Mouse (Mus musculus): ENCODE measurements around the gene Grk2.

Grk2 gene

DNA sequence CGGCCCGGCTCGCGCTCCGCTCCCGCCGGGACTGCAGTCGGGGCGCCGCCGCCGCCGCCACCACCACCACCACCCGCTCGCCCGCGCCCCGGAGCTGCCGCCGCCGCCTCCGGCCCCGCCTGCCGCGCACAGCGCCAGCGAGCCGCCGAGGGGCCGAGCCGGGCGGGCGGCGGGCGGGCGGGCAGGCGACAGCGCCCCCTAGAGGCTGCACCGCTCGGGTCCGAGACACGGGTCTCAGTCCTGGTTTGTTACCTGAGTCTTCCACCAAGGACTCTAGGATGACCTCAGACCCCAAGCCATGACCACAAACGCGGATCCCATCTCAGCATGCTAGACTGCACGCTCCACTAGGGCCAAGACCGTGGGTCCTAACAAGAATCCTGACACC is at the start of gene Grk2:
Grk2 (minus strand) TSS at position 33 of the 388 bp plus-strand sequence.
- DNase-seq: peak; percentile 81

DNA sequence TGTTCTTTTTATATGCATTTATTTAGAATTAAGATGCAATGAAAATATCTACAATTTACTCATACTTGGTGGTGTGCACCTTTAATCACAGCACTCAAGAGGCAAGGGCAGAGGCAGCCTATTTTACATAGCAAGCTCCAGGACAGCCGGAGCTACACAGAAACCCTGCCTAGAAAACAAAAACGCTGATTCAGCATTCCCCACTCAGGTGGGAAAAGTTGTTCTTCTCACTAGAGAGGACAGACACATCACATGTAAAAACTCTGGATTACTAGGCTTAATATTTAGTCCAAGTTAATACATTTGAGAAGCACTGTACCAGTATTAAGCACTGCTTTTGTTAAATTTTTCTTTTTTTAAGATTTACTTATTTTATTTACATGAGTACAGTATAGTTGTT is 43.4 kb upstream of the Grk2 start:
- no peak for DNase-seq

DNA sequence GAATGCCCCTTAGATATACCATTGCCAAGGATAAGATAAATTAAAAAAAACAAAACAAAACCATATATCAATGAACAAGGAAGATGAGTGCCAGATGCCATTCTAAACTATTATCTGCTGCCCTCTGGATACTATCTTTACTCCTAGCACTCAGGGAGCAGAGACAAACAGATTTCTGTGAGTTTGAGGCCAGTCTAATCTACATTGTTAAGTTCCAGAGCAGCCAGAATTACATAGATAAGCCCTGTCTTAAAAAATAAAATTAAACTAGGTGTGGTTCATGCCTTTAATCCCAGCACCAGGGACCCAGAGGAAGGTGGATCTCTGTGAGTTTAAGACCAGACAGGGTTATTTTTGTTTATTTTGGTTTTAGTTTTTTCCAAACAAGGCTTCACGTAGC is 40.5 kb upstream of the Grk2 start:
- DNase-seq: no peak

DNA sequence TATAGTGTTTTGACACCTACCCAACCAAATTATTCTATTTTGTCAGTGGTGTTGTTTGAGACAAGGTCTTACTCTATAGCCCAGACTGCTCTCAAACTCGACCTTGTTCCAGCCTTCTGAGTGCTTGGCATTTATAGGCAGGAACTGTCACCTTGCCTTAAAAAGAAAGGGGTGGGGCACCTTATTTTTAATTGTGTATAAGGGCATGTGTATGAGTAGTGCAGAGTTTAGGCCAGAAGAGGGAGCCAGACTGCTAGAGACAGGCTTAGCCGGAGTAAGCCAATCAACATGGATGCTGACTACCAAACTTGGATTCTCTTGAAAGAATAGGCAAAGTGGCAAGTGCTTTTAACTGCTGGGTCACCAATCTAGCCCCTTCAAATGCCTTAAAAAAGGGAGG is 32.1 kb upstream of the Grk2 start:
- DNase-seq: no peak

DNA sequence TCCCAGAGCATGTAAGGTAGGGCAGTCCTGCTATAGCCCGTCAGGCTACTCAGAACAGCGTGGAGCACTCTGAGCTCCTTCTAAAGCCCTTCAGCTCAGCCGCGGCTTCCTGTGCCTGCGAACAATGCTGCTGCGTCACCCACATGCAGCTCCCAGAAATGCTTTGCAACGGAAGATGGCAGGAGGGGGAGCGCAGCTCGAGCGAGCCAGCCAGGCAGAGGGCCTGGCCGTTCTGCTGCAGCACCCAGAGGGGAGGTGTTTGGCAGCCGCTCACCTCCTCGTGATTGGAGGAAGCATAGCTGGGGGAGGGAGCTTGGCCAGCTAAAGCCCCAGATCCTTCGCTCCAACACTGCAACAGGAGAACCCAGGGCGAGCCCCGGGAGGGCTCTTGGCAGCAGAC is 27.8 kb upstream of the Grk2 start:
- peak; percentile 93 for DNase-seq

DNA sequence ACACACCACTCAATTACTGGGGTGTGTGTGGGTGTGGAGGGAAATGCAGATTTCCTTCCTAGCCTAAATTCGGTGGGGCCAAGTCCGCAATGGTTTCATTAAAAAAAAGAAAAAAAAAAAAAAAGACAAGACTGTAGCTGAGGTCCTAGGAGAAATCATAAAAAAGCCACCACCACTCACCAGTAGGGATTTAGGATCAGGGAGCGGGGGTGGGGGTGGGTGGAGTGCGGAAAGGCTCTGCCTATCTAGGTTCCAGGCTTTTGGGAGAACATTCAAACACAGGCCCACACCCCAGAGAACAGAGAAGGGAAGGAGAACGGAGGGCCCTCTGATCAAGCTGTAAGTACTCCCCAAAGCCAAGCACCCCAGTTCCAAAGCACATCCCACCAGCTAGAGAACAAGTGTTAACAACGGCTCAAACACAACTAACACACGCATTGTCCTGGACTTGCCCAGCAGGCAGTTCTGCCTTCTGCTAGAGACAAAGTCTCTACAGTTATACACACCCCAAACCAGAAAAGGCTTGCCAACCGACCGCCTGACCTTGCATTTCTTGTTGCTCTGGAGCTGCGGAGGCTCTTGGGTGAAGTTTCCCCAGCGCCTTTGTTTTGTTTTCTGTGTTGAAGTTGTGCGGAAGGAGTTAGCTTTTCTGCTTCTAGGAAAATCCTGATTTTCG is 27.2 kb upstream of the Grk2 start:
- DNase-seq: no peak

DNA sequence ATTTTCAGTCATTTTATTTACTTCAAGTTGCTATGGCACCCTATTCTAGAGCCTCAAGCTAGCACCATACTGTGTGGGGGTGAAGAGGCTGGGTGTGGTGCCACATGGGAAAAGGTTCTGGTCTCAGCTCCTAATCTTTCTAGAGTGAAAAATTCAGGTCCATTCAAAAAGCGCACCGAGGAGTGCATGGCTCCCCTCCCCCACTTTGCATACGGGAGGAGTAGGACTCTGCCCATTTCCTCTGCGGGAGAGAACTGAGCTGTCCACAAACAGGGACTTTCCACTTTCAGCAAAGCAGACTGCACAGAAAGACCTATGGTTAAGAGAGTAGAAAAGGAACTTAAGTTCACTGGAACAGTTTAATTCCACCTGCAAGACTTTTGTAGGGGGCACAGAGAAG is 26.6 kb upstream of the Grk2 start:
- peak; percentile 20 for DNase-seq

DNA sequence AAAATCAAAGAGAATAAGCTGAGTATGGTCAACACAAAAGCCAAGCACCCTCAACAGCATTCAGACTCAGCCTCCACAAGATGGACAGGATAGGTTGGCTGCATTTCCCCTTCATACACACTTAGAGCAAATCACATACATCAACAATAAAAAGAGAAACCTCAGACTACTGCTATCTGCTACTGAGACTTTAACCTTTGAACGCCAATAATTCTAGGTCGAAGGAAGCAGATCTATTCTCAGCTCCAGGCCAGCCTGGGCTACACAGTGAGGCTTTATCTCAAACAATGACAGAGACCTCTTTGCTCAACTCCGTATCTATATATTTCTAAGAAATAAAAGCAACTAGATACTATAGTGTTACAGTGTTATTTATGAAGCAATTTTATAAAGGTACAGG is 25.3 kb upstream of the Grk2 start:
- DNase-seq: no peak

DNA sequence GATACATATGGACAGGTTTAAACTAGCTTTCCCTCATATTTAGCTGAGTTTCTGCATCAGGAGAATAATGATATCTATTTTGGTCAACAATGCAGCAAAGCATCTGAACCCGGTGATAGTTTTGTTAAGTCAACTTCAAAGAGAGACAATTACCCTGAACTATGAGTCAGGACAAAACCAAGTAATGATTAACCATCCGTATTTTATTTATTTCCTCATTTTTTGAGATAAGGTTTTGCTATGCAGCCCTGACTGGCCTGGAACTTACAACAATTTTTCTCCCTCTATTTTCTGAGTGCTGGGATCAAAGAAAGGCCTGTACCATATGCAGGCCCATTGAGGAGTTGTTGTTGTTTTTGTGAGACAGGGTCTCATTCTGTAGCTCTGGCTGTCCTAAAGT is 24.6 kb upstream of the Grk2 start:
- no peak for DNase-seq

DNA sequence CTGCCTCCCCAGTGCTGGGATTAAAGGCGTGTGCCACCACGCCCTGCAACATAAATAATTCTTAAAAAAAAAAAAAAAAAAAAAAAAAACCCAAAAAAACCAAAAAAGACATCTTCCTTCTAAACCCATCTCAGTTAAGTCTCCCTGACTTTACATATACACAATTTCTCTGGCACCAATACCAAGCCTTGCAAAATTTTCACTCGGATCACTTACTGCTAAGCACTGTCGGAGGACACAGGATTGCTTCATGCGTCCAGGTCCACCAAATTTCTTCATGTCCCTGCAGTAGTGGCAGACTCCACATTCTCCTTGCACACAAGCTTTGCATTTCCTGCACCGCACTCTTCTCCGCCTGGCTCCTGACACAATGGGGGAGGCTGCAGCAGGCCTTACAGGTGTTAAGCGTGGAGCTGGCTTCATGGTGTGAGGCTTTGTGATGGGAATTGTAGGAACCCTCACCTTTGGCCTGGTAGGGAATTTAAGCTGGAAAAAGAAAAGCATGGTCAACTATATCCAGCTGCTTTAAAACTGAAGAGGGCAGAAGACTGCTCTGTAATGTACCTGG is 22.8 kb upstream of the Grk2 start:
- DNase-seq: no peak

DNA sequence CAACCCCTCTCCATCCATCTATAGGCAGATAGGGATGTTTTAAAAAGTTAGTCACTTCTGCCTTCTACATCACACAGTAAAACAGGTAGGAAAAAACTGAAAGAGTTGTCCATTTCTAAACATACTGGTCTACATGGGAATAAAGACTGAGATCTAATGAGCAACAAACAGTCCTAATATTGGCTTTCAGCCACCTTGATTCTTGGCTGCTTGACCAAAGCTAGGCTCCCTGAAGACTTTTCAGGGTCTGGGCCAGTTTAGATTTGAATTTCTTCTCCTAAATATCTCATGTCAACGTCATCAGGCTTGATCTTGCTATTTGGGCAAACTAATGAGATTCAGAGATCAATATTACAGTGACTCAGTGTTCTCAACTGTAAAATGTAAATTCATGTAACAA is 20.9 kb upstream of the Grk2 start:
- DNase-seq: no peak

DNA sequence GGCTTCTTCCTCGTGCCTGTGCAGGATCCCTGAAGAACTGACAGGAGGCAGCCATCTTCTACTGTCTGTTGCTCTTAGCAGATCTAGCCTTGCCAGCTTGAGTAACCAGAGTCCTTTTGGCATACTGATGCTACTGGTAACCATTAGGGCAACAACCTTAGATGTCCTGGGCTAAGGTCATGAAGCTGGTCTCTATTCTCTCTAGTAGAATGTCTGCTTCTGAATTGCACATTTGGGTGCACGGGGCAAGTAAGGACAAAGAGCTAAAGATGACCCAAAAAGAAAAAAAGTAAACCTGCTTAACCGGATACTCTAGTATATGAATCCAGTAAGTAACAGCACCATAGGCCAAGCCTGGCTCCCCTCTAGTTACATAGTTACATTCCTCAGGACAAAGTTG is 20.1 kb upstream of the Grk2 start:
- no peak for DNase-seq

DNA sequence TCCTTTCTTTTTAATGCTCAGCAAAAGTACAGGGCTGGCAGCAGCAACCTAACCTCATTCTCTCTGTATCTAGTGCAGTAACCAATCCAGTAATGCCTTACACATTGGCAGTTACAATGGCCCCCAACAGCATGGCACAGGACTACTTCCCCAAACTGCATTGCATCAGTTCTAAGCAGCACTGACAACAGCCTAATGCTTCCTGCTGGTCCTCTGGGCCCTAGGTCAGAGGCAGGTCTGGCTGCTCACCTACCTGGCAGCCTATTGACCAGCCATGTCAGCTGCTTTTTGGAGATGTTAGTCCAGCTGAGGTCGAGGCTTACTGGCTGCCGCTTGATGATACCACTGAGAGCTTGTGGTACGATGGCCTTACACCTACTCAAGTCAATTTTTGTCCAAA is 16.1 kb upstream of the Grk2 start:
- DNase-seq: no peak

DNA sequence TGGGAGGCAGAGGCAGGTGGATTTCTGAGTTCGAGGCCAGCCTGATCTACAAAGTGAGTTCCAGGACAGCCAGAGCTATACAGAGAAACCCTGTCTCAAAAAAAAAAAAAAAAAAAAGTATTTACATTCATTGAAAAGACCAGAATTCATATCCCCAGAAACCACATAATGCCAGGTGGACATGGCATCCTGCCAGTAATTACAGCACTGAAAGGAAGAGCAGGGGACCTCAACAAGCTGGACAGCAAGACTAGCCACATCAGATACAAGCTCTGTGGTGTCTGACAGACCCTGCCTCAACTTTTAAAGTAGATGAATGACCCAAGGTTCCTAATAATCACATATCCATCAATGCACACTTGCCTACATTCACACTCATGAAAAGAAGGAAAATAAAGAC is 15.6 kb upstream of the Grk2 start:
- no peak for DNase-seq

DNA sequence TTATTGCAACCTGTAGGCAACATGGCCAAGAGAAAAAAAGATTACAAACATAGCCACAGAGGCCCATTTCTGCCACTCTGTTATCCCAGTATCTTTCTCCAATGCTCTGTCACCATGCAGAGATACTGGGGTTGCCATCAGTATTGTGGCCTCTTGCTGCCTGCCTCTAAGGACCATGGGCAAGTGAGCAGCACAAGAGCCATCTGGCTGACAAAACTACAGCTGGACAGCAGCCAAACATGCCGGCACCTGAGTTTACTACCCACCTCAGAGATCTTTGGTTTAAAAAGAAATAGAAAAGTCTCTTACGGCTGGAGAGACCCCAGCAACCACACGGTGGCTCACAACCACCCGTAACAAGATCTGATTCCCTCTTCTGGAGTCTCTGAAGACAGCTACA is 13.2 kb upstream of the Grk2 start:
- DNase-seq: no peak

DNA sequence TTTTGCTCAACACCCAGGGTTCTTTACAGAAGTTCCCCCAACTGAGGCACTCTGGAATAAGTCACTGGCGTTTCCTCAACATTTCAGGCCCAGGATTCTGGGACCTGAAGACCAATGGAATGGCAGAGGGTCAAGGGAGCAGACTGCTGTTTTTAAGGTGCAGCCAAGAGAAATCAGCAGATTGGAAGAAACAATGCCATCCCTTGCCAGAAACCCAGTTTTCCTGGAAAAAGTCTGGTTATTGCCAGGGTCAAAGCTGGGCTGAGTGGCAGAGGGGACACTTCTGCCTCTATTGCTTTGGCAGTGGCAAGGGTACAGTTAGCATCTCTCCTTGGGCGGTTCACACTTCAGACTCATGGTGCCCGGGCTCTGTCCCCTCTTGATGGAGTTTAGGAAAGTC is 11.2 kb upstream of the Grk2 start:
- DNase-seq: no peak

DNA sequence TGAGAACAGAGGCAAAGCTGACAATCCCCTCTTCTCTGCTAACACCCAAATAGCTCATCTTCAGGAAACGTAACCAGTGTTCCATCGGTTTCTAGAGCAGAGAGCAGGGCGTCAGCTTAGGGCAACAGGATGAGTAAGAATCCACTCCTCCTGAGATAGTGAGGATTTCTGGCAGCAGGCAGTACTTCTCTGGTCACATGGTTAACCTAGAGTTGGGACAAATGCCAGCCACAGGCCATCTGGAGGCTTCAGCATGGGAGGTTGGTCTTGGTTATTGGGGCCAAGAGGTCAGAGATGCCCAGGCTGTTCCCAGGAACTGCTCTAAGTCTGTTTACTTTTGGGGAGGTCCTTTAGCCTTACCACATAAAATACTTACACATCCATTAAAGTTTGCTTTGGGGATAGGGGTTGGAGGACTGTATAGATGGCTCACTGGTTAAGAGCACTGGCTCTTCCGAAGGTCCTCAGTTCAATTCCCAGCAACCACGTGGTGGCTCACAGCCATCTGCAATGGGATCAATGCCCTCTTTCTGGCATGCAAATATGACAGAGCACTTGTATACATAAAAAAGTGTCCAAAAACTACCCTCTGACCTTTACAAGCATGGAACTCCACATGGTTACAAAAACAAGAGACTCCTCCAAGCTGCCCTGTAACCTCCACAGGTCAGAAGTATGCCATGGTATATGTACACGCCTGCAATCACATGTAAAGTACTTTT is 9.4 kb upstream of the Grk2 start:
- no peak for DNase-seq

DNA sequence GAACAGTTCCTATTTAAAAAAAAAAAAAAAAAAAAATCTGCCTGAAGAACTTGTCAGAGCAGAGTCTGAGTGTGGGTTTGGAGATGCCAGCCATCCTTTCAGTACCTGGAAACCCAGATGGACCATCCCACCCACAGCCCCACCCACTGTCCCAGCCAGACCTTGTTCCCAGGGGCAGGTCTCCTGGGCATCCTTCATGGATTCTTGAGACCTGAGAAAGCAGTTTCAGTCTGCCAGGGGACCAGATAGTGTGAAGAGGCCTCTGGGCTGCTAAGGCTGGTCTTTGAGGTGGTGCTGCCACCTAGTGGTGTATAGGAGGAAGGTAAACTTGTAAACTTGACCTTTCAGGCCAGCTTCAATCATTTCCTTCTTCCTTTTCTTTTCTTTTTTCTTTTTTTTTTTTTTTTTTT is 3.8 kb upstream of the Grk2 start:
- DNase-seq: no peak

DNA sequence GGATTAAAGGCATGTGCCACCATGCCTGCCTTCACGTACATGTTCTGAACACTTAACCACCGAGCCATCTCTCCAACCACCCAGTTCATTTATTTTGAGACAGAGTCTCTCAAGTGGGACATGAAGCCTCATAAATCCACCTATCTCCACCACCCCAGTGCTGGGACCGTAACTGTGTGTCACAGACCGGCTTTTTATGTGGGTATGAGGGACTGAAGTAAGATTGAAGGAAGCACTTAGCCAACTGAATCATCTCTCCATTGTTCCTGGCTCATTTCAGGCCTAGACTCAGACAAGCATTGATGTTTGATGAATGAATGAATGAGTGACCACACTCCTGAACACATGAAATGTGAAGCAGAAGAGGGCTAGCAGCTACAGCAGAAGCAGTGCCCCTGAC is 3.3 kb upstream of the Grk2 start:
- DNase-seq: no peak

DNA sequence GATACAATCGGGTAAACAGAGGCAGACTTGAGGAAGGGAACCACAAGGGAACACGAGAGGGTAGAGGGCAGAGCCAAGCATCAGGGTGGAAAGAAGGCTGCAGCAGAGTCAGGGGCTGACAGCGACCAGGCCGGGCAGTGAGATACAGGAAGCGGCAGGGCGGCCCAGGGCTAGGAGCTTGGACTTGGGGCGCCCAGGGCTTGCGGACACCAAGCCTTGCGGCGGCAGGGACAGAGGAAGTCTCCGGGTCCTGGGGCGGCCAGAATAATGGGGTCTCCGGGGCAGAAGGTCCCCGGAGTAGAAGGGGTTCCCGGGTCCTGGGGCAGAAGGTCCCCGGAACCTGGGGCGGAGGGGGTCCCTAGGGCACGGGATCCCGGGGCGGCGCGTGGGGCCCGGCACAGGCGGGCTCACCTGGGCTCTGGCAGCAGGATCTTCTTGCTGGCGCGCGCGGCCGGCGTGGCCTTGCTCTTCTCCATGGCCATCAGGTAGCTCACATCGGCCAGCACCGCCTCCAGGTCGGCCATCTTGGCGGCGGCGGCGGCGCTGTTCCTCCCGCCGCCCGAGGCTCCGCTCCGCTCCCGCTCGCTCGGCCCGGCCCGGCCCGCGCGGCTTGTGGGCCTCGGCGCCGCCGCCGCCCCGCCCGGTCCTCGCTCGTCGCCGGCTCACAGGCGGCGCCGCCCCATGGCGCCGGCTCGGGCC is 382 bp downstream of the Grk2 start:
- DNase-seq: peak; percentile 49

DNA sequence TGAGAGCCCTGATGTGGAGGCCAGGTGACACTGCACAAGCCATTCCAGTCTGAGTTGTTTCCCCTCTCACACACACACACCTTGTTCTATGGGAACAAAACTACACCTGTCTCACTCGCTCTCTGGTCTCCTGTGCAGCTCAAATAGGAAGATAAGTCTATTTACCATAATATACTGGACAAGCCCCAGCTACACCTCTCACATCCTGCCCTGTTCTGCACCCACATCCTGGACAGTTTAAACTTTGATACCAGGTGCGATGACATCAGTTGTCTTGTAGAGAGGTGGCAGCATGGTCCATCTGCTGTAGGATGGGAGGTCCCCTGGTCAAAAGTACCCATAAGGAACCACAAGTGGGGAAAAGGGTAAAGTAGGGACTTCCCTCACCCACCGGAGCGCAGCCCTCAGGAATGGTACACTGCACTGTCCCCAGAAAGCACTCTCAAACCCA is 1.1 kb downstream of the Grk2 start:
- no peak for DNase-seq

DNA sequence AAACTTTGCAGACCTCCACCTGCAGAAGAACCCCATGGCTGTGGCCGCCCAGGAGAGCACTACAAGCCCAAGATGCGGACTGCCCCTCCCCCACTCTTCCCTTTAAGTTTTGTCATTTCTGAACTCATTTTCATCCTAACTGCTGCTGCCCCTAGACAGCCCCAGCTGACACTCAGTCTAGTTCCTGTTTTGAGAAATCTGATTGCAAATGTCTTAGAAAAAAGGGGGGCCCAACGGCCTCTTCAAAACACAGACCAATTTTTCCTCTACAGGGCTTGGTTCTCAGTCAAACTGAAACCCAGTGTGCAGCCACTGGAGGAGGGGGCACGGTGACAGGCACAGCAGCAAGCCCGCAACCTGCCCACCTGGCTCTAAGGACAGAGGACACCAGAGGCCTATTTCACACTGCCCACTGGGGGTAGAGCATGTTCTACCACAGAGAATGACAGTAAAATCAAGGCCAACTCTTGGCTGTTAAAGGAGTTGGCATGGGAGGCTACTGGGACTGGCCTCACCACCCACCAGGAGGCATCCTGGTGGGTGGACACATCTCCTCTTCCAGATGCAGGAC is 1.7 kb downstream of the Grk2 start:
- no peak for DNase-seq

DNA sequence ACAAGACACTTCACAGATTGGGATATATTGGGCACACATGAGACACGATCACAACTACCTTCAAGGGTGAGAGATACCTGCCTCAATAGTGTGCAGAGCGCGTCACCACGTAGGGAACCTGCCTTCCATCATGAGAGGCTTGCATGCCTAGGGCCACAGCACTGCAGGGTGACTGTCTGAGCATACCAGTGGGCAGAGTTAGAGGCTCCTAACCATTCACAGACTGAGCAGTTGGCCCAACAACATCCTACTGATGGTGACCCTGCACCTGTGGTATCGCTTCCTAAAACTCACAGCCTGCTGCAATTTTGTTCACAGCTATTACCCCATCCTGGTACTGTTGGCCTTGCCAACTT is 2.4 kb downstream of the Grk2 start:
- DNase-seq: no peak
